12 mouse cellular contexts compared by ENCODE assay signal in the genomic region with DNA sequence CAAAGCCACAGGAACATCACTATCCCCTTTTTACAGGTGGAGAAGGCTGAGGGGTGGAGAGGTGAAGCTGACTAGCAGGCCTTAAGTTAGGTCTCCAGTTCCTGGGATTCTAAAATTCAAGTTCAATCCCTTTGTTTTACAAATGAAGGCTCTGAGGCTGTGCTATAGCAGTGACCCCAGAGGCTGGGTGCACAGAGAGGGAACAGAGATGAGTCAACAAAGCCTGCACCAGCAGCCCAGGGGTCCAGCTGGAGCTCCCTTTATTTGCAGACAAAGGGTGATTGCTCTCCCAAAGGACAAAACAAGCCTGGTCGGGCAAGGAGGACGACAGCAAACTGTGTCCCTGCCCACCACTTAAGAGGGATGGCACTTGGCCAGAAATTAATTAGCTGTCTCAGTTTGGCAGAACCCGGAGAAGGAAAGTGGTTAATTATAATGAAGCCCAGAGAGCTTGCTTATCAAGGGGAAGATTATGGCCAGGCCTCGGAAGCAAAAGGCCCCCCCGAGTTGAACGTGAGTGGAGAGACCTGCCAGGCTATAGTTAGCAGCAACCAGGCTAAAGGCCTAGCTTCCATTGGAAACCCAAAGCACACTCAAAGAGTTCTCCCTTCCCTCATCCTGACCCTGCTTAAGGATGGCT. TPM values are rescaled to one million over a fixed set of nuclear protein-coding genes. Genes with fewer than 3 reads are reported as not detected.
A peak's percentile ranks its signal among the peaks of the same experiment; 100 is the strongest.
DNase-seq lines count a peak whose midpoint lies in the region; ATAC-seq and TF ChIP-seq lines count a peak whose summit lies in the region.
"Had no signal": no experiment of that assay in that cellular context is flagged by ENCODE, and none has a peak within 500 bp of the region (broad histone marks: within the 10 kb centered on the region; RNA-seq: fewer than 3 reads in every experiment).

No protein-coding gene starts in this region.

- 11% methylated on average over 6 of the region's 6 CpGs for WGBS in heart, embryonic 10.5 days
- 45% methylated on average over 6 of the region's 6 CpGs for WGBS in limb, embryonic 10.5 days
- WGBS in lung, postnatal 0 days: 20% methylated on average over 6 of the region's 6 CpGs

- H3K27ac ChIP-seq in heart, embryonic 10.5 days: peak overlapping the region; percentile 66
- H3K27ac ChIP-seq in limb, embryonic 10.5 days: 0 out of 2 replicates have a peak overlapping the region, but pooled peaks have one; percentile 5
- H3K27ac ChIP-seq in lung, postnatal 0 days (ENCODE audit: low read length): no peak overlapping the region
- H3K27ac ChIP-seq: liver, embryonic 13.5 days had no signal

- no peak overlapping the region for H3K4me3 ChIP-seq in heart, embryonic 10.5 days
- H3K4me3 ChIP-seq in limb, embryonic 10.5 days: no peak overlapping the region
- no peak overlapping the region for H3K4me3 ChIP-seq in lung, postnatal 0 days (ENCODE audit: low read depth, low read length)
- H3K4me3 ChIP-seq: liver, embryonic 13.5 days had no signal

- no peak for TF ChIP-seq EP300 in lung, postnatal 0 days (IDR thresholded peaks at IDR 0.05)

- no peak overlapping the region for H3K4me2 ChIP-seq in lung, postnatal 0 days (replicated peaks; ENCODE audit: low read depth, low read length)
- H3K4me2 ChIP-seq: liver, embryonic 13.5 days had no signal

- ATAC-seq in lung, postnatal 0 days: no peak
- ATAC-seq: Patski had no signal

- DNase-seq in right cerebral cortex, postnatal 10 days (ENCODE audit: low spot score in 2 of 2): peak; percentile 58 to 67
- DNase-seq in right cerebral cortex, adult 18-20 months: no peak
- DNase-seq in heart, embryonic 10.5 days (ENCODE audit: low spot score): no peak
- no peak for DNase-seq in limb, embryonic 10.5 days (ENCODE audit: low spot score)
- peak; percentile 92 for DNase-seq in retina, postnatal 1 day
- no peak for DNase-seq in adrenal gland, adult 18-20 months (ENCODE audit: low spot score in 2 of 2)
- DNase-seq in lung, postnatal 0 days (ENCODE audit: low spot score): no peak
- DNase-seq in lung, postnatal 10 days: no peak
- DNase-seq: liver, embryonic 13.5 days had no signal

- no peak for TF ChIP-seq CTCF in lung, postnatal 0 days (IDR thresholded peaks at IDR 0.05)

- peaks cover 56% of the 10 kb centered on the region for H3K4me1 ChIP-seq in heart, embryonic 10.5 days
- H3K4me1 ChIP-seq in limb, embryonic 10.5 days: no peaks in the 10 kb centered on the region
- H3K4me1 ChIP-seq in lung, postnatal 0 days (ENCODE audit: insufficient read depth, low read depth, low read length): no peaks in the 10 kb centered on the region
- H3K4me1 ChIP-seq: liver, embryonic 13.5 days had no signal

- H3K36me3 ChIP-seq in heart, embryonic 10.5 days: no peaks in the 10 kb centered on the region
- H3K36me3 ChIP-seq in limb, embryonic 10.5 days: no peaks in the 10 kb centered on the region
- no peaks in the 10 kb centered on the region for H3K36me3 ChIP-seq in lung, postnatal 0 days (ENCODE audit: insufficient read depth, low read length)
- H3K36me3 ChIP-seq: liver, embryonic 13.5 days had no signal

- H3K9ac ChIP-seq in lung, postnatal 0 days (replicated peaks; ENCODE audit: low read depth): no peak overlapping the region
- H3K9ac ChIP-seq: liver, embryonic 13.5 days had no signal

- no peaks in the 10 kb centered on the region for H3K9me3 ChIP-seq in heart, embryonic 10.5 days
- H3K9me3 ChIP-seq in limb, embryonic 10.5 days (replicated peaks): no peaks in the 10 kb centered on the region
- H3K9me3 ChIP-seq in lung, postnatal 0 days (ENCODE audit: low read length): no peaks in the 10 kb centered on the region
- H3K9me3 ChIP-seq: liver, embryonic 13.5 days had no signal

- H3K27me3 ChIP-seq in heart, embryonic 10.5 days (ENCODE audit: insufficient read depth, poor library complexity, severe bottlenecking): peaks cover 10% of the 10 kb centered on the region; the same call in 1 of the 2 replicates
- H3K27me3 ChIP-seq in limb, embryonic 10.5 days (ENCODE audit: low read depth, poor library complexity, severe bottlenecking): no peaks in the 10 kb centered on the region
- no peaks in the 10 kb centered on the region for H3K27me3 ChIP-seq in lung, postnatal 0 days (replicated peaks; ENCODE audit: insufficient read depth, low read length)
- H3K27me3 ChIP-seq: Patski had no signal

RNA-seq across cellular contexts. Expression of a gene that starts 15.2 kb away (rescaled TPM):
- polyA plus RNA-seq in heart, embryonic 10.5 days (2016; fragmentation: Nextera tagmentation; extraction: Ambion mirVana): 1.00 and 1.1 TPM in 2 replicates
- polyA plus RNA-seq in limb, embryonic 10.5 days (2016; fragmentation: Nextera tagmentation; extraction: Ambion mirVana): 0.16 and 0.19 TPM in 2 replicates
- total RNA-seq in adrenal gland, adult 18-20 months (2021): under 1 TPM; 0.70 to 0.99 TPM
- polyA plus RNA-seq in lung, postnatal 0 days (2015; fragmentation: Nextera tagmentation; extraction: Ambion mirVana): not detected in 2 replicates
- total RNA-seq: common myeloid progenitor, adult 5-6 weeks; hematopoietic stem cell, adult 5-6 weeks had no signal
- polyA plus RNA-seq: Patski had no signal

RNA-seq across cellular contexts. Expression of a gene that starts 54.0 kb away (rescaled TPM):
- 73.5 and 78.8 TPM in 2 replicates for polyA plus RNA-seq in heart, embryonic 10.5 days (2016; fragmentation: Nextera tagmentation; extraction: Ambion mirVana)
- 105 and 122 TPM in 2 replicates for polyA plus RNA-seq in limb, embryonic 10.5 days (2016; fragmentation: Nextera tagmentation; extraction: Ambion mirVana)
- total RNA-seq in adrenal gland, adult 18-20 months (2021): 10 to 100 TPM; 50.9 to 58.5 TPM
- polyA plus RNA-seq in lung, postnatal 0 days (2015; fragmentation: Nextera tagmentation; extraction: Ambion mirVana): 29.9 and 32.5 TPM in 2 replicates

RNA-seq across cellular contexts. Expression of a gene that starts 54.6 kb away (rescaled TPM):
- polyA plus RNA-seq in heart, embryonic 10.5 days (2016; fragmentation: Nextera tagmentation; extraction: Ambion mirVana): 0.10 TPM in 1 of 2 replicates, not detected in the other
- not detected in 2 replicates for polyA plus RNA-seq in limb, embryonic 10.5 days (2016; fragmentation: Nextera tagmentation; extraction: Ambion mirVana)
- total RNA-seq in adrenal gland, adult 18-20 months (2021): under 1 TPM; 0.38 to 0.46 TPM
- polyA plus RNA-seq in lung, postnatal 0 days (2015; fragmentation: Nextera tagmentation; extraction: Ambion mirVana): 0.15 and 0.18 TPM in 2 replicates

Comparison
In these comparisons a context has a peak if more than half of its experiments do, and no peak if none do; other contexts are left out.
1. DNase-seq: peak in right cerebral cortex, postnatal 10 days (2 of 2) and retina, postnatal 1 day (single experiment); none in right cerebral cortex, adult 18-20 months (single experiment), heart, embryonic 10.5 days (single experiment), limb, embryonic 10.5 days (single experiment), adrenal gland, adult 18-20 months (0 of 2), lung, postnatal 0 days (single experiment) and lung, postnatal 10 days (single experiment).